Mouse (Mus musculus) lung, embryonic 16.5 days (tissue): Measurements from ENCODE around the gene 4930447C04Rik. TPM values are rescaled to one million over a fixed set of nuclear protein-coding genes. Genes with fewer than 3 reads are reported as not detected.

Experiments used
- ATAC-seq: fragments of 200-750 bp; cut with Nextera tagmentation; 2 replicates; pipeline ENCODE4 v1.8.0; 2017; ENCODE audit warnings: low read depth, mild to moderate bottlenecking, moderate library complexity
- H3K27ac ChIP-seq: fragments of 300-500 bp; sonication (generic); 2 replicates; pipeline ENCODE4 v1.5.1; 2014; ENCODE audit warnings: mild to moderate bottlenecking, control low read depth, low read length
- H3K27me3 ChIP-seq: fragments of 300-500 bp; sonication (generic); 2 replicates; pipeline ENCODE4 v1.6.1; 2014; ENCODE audit warnings: low read depth, low read length, mixed read lengths; ENCODE audit not compliant: control insufficient read depth, insufficient read depth
- H3K36me3 ChIP-seq: fragments of 300-500 bp; sonication (generic); 2 replicates; pipeline ENCODE4 v1.6.1; 2014; ENCODE audit warnings: low read length; ENCODE audit not compliant: control insufficient read depth, insufficient read depth
- H3K4me1 ChIP-seq: fragments of 300-500 bp; sonication (generic); replicated peaks from 2 replicates; pipeline ENCODE4 v1.6.1; 2014; ENCODE audit warnings: low read length, mixed read lengths; ENCODE audit not compliant: control insufficient read depth, insufficient read depth
- H3K4me2 ChIP-seq: fragments of 300-500 bp; sonication (generic); 2 replicates; pipeline ENCODE4 v1.6.1; 2014; ENCODE audit warnings: low read depth, low read length, control low read depth
- H3K4me3 ChIP-seq: fragments of 300-500 bp; sonication (generic); 2 replicates; pipeline ENCODE4 v1.5.1; 2014; ENCODE audit warnings: mild to moderate bottlenecking, low read length, control low read depth
- H3K9ac ChIP-seq: fragments of 300-500 bp; sonication (generic); 2 replicates; pipeline ENCODE4 v1.6.1; 2014; ENCODE audit warnings: low read length, control low read depth
- H3K9me3 ChIP-seq: fragments of 300-500 bp; sonication (generic); 2 replicates; pipeline ENCODE4 v1.6.1; 2016; ENCODE audit warnings: low read length; ENCODE audit not compliant: control insufficient read depth
- WGBS: fragments of 180-500 bp; shearing (Covaris S2); extraction: QIAGEN DNeasy Blood & Tissue Kit; methylation state at CpG from one replicate; pipeline ENCODE4 v1.1.7; 2014; 5-methylcytosine and 5-hydroxymethylcytosine counted together
- polyA plus RNA-seq: library from polyadenylated mRNA; unstranded; fragments of >200 nt; fragmentation: Nextera tagmentation; extraction: Ambion mirVana; gene quantifications from 2 replicates; pipeline ENCODE4 v1.2.1, GENCODE M21; 2015

The 4930447C04Rik gene
- polyA plus RNA-seq, 1 experiment from 2014 or later: 0.50 TPM

GRCm38 (mm10) chr12:72945301-72946063 lies 4.9 kb upstream of the 4930447C04Rik start:
- no peak overlapping the region for H3K9ac ChIP-seq
- H3K27me3 ChIP-seq: peaks cover 90% of the 10 kb centered on the region
- ATAC-seq: 0 out of 2 replicates have a peak, but pooled peaks have one; percentile 15
- under 1% methylated on average over 72 of the region's 89 CpGs for WGBS
- H3K27ac ChIP-seq: no peak overlapping the region
- peak overlapping the region; percentile 56 for H3K4me2 ChIP-seq
- peaks cover 6% of the 10 kb centered on the region for H3K4me1 ChIP-seq
- H3K36me3 ChIP-seq: no peaks in the 10 kb centered on the region
- H3K4me3 ChIP-seq: peak overlapping the region; percentile 43
- H3K9me3 ChIP-seq: no peaks in the 10 kb centered on the region

DNA sequence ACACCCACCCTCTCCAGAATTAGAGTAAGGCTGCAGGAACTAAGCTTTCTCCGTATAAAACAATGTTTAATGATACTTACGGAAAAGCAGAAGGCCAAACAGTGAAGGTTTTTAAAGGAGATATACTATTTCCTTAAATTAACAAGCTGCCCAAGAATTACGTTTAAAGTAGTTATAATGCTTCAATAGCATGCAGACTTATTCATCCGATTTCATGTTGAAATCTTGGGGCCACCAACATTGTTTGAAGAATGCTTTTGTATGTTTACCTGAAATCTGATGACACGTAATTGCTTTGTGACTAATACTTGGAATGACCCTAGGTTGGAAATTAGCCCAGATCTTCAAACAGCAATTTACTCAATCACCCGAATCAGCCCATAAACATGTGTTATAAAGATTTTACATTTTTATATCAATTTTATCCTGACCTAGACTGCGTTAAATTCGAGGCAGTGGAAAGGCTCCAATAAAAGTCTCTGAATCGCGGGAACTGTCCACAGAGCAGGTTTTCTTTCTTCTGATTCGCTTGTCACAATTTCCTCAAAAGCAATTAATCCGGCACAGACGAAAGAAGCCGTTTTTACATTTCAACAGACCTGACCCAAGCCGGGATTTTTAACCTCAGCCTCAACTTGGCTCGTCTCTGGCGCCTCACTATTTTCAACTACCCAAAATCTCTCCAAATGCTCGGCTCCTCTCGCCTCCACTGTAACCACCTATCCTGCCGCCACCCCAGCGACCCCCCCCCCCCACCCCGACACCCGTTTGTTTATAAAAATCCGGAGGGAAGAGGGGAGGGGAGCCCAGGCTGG lies 4.0 kb upstream of the 4930447C04Rik start:
- Histone ChIP-seq H3K4me2 (peak overlapping the region; percentile 56), H3K9ac (no peak overlapping the region), H3K27me3 (peaks cover 92% of the 10 kb centered on the region), H3K4me1 (peaks cover 6% of the 10 kb centered on the region), H3K9me3 (no peaks in the 10 kb centered on the region), H3K36me3 (no peaks in the 10 kb centered on the region), H3K4me3 (peak overlapping the region; percentile 43), H3K27ac (no peak overlapping the region)
- no peak for ATAC-seq
- WGBS: 2% methylated on average over 24 of the region's 24 CpGs

DNA sequence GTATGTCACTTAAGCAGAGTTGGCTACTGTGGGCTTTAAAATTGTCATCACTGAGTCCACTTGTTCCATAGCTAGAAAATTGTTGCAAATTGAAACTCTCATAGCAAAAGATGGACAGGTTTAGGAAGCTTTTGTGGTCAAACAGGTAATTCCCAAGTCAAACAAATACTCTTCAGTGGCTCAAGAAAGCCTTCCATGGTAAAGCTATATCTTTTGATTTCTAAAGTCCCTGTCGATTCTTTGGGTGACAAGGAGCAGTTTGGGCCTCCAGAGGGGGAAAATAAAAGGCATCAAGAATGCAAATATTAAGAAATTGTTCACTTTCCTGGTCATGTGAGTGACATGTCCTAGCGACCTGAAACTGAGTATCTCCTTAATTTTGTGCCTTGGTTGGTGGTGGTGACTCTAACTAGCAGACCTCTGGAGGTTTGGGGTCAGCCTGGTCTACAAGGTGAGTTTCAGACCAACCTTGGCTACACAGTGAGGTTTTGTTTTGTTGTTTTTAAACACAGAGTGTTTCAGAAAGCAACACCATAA lies 3.1 kb upstream of the 4930447C04Rik start:
- no peaks in the 10 kb centered on the region for H3K36me3 ChIP-seq
- peaks cover 94% of the 10 kb centered on the region for H3K27me3 ChIP-seq
- H3K9me3 ChIP-seq: no peaks in the 10 kb centered on the region
- WGBS: 15% methylated on average over 2 of the region's 2 CpGs
- no peak overlapping the region for H3K9ac ChIP-seq
- H3K4me2 ChIP-seq: no peak overlapping the region
- H3K27ac ChIP-seq: no peak overlapping the region
- H3K4me1 ChIP-seq: peaks cover 6% of the 10 kb centered on the region
- no peak overlapping the region for H3K4me3 ChIP-seq
- ATAC-seq: no peak

- no peak overlapping the region for H3K4me3 ChIP-seq
- H3K27me3 ChIP-seq: peaks cover 96% of the 10 kb centered on the region
- no peaks in the 10 kb centered on the region for H3K9me3 ChIP-seq
- H3K36me3 ChIP-seq: no peaks in the 10 kb centered on the region
- 21% methylated on average over 6 of the region's 6 CpGs for WGBS
- H3K4me2 ChIP-seq: no peak overlapping the region
- no peak overlapping the region for H3K9ac ChIP-seq
- no peak for ATAC-seq
- peaks cover 6% of the 10 kb centered on the region for H3K4me1 ChIP-seq
- no peak overlapping the region for H3K27ac ChIP-seq
Observed at GRCm38 (mm10) chr12:72942171-72942570, 1.6 kb upstream of the 4930447C04Rik start.

DNA sequence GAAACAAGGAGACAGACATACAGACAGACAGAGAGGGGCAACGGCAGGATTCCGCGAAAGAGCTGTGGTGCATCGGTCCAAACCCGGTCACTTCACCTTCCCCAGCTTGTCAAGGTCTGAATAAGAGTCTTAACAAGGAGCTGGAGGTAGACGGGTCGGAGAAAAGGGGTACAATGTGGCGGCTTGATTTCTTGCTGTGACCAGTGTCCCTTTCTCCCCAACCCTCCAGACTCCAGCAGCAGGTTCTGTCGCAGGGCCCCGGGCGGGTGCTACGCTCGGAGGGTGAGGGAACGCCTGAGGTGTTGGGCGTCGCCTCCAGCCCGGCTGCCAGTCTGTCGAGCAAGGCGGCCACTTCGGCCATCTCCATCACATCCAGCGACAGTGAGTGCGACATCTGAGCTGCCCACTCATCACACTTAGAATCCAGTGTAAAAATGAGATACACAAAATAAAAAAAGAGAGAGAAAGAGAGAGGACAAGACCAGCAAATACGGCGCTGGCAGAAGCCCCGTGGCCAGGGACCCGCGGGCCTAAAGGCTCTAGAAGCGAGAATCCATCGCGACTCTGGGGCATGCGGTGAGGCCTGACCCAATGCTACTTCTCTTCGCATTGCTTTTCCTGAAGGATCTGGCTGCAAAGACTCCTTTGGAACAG lies 951 bp upstream of the 4930447C04Rik start:
- no peak overlapping the region for H3K4me2 ChIP-seq
- peaks cover 6% of the 10 kb centered on the region for H3K4me1 ChIP-seq
- ATAC-seq: no peak
- H3K27ac ChIP-seq: no peak overlapping the region
- H3K9me3 ChIP-seq: no peaks in the 10 kb centered on the region
- no peaks in the 10 kb centered on the region for H3K36me3 ChIP-seq
- peaks cover 97% of the 10 kb centered on the region for H3K27me3 ChIP-seq
- no peak overlapping the region for H3K4me3 ChIP-seq
- under 1% methylated on average over 32 of the region's 32 CpGs for WGBS
- H3K9ac ChIP-seq: no peak overlapping the region

- Histone ChIP-seq H3K4me2 (no peak overlapping the region), H3K4me1 (peaks cover 6% of the 10 kb centered on the region), H3K4me3 (no peak overlapping the region), H3K9ac (no peak overlapping the region), H3K27me3 (peaks cover 95% of the 10 kb centered on the region), H3K36me3 (no peaks in the 10 kb centered on the region), H3K9me3 (no peaks in the 10 kb centered on the region), H3K27ac (no peak overlapping the region)
- ATAC-seq: no peak
- WGBS: 5% methylated on average over 11 of the region's 11 CpGs
Observed at GRCm38 (mm10) chr12:72940822-72941397, 336 bp upstream of the 4930447C04Rik start.

DNA sequence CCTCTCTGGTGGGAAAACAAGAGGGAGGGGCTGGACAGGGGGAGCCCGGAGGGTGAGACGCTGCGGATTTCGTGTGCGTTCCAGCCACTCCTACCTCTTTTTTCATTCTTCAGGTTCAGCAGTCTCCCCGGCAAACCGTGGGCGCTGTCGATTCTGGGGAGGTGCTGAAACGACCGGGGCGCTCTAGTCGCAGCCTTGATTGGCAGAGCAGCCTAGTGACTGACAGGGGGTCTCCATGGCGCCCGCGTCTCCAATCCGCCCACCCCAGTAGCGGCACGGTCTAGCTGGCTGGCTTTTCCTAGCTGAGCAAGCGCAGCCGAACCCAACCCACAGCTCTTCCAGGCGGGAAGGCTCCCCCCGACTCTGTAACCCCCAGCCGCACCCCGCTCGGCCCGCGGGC lies 958 bp downstream of the 4930447C04Rik start, which contains the start of gene Six6:
Six6 (plus strand) TSS at position 277 of the 400 bp plus-strand sequence.
- ATAC-seq: no peak
- H3K4me1 ChIP-seq: no peaks in the 10 kb centered on the region
- 0% methylated on average over 26 of the region's 28 CpGs for WGBS
- 0 out of 2 replicates have a peak within 1 kb of the TSS, but pooled peaks have one; percentile 2 for H3K4me3 ChIP-seq
- no peak within 1 kb of the TSS for H3K4me2 ChIP-seq
- H3K9me3 ChIP-seq: no peaks in the 10 kb centered on the region
- no peaks in the 10 kb centered on the region for H3K36me3 ChIP-seq
- no peak within 1 kb of the TSS for H3K27ac ChIP-seq
- no peak within 1 kb of the TSS for H3K9ac ChIP-seq
- H3K27me3 ChIP-seq: peaks cover 93% of the 10 kb centered on the region

GRCm38 (mm10) chr12:72938600-72939490 lies 1.7 kb downstream of the 4930447C04Rik start:
- ATAC-seq: no peak

More at GRCm38 (mm10) chr12:72938600-72939490, 1.7 kb downstream of the 4930447C04Rik start:
- no peaks in the 10 kb centered on the region for H3K4me1 ChIP-seq
- peaks cover 86% of the 10 kb centered on the region for H3K27me3 ChIP-seq
- H3K9ac ChIP-seq: no peak overlapping the region
- H3K27ac ChIP-seq: no peak overlapping the region
- no peaks in the 10 kb centered on the region for H3K9me3 ChIP-seq
- WGBS: 6% methylated on average over 14 of the region's 14 CpGs
- H3K4me2 ChIP-seq: no peak overlapping the region
- no peak overlapping the region for H3K4me3 ChIP-seq
- H3K36me3 ChIP-seq: no peaks in the 10 kb centered on the region
